Mouse (Mus musculus) forelimb bud, embryonic 11.5 days (tissue): Measurements from ENCODE around the gene Urb1.

ENCODE experiments used
- DNase-seq: peaks from one replicate; pipeline ENCODE4 v3.0.0-alpha.2; 2012; ENCODE audit warnings: low read depth, low spot score

The Urb1 gene

GRCm38 (mm10) chr16:90809975-90810715 is at the start of gene Urb1:
Gene Urb1 (minus strand): TSS chr16:90810413.
- DNase-seq: peak; percentile 93

GRCm38 (mm10) chr16:90858206-90858605 is 48.0 kb upstream of the Urb1 start:
- no peak for DNase-seq

- no peak for DNase-seq
Measured at GRCm38 (mm10) chr16:90856552-90857200, 46.5 kb upstream of the Urb1 start.

- peak; percentile 44 for DNase-seq
Measured at GRCm38 (mm10) chr16:90851621-90852334, 41.6 kb upstream of the Urb1 start.

GRCm38 (mm10) chr16:90850881-90851280 is 40.7 kb upstream of the Urb1 start:
- DNase-seq: no peak

GRCm38 (mm10) chr16:90849262-90849661 is 39.0 kb upstream of the Urb1 start:
- DNase-seq: peak; percentile 33

- no peak for DNase-seq
Measured at GRCm38 (mm10) chr16:90848697-90849096, 38.5 kb upstream of the Urb1 start.

- no peak for DNase-seq
Measured at GRCm38 (mm10) chr16:90845591-90845990, 35.4 kb upstream of the Urb1 start.

GRCm38 (mm10) chr16:90845038-90845437 is 34.8 kb upstream of the Urb1 start:
- DNase-seq: no peak

- no peak for DNase-seq
Measured at GRCm38 (mm10) chr16:90842164-90842563, 32.0 kb upstream of the Urb1 start.

- no peak for DNase-seq
Measured at GRCm38 (mm10) chr16:90837431-90837830, 27.2 kb upstream of the Urb1 start.

- DNase-seq: peak; percentile 28
Measured at GRCm38 (mm10) chr16:90833041-90833791, 23.0 kb upstream of the Urb1 start.

GRCm38 (mm10) chr16:90832495-90832894 is 22.3 kb upstream of the Urb1 start:
- no peak for DNase-seq

- DNase-seq: no peak
Measured at GRCm38 (mm10) chr16:90831676-90832075, 21.5 kb upstream of the Urb1 start.

- DNase-seq: peak; percentile 25
Measured at GRCm38 (mm10) chr16:90830686-90831439, 20.6 kb upstream of the Urb1 start.

GRCm38 (mm10) chr16:90829894-90830685 is 19.9 kb upstream of the Urb1 start:
- peak; percentile 51 for DNase-seq

GRCm38 (mm10) chr16:90829136-90829535 is 18.9 kb upstream of the Urb1 start:
- DNase-seq: no peak

- DNase-seq: no peak
Measured at GRCm38 (mm10) chr16:90827498-90827897, 17.3 kb upstream of the Urb1 start.

GRCm38 (mm10) chr16:90826457-90826856 is 16.2 kb upstream of the Urb1 start, which contains the start of gene Eva1c:
Gene Eva1c (plus strand): TSS chr16:90826719.
- DNase-seq: no peak

GRCm38 (mm10) chr16:90826041-90826440 is 15.8 kb upstream of the Urb1 start:
- no peak for DNase-seq
